Mouse (Mus musculus) ES-Bruce4 (cell line): ENCODE data around the gene Garnl3. TPM values are rescaled to one million over a fixed set of nuclear protein-coding genes. Genes with fewer than 3 reads are reported as not detected.
"Not testable (repeated sequence)": the region's sequence is repeated elsewhere in the genome, so short reads cannot be mapped to it uniquely, and the experiment has no call there.

Source experiments
- H3K27ac ChIP-seq: 2 replicates; pipeline ENCODE4 v1.5.1; 2012; ENCODE audit warnings: low read length, inconsistent platforms; ENCODE audit not compliant: insufficient read depth
- H3K27me3 ChIP-seq: 2 replicates; pipeline ENCODE4 v1.6.1; 2012; ENCODE audit warnings: mild to moderate bottlenecking, low read length, inconsistent platforms; ENCODE audit not compliant: control insufficient read depth, poor library complexity, insufficient read depth, severe bottlenecking
- H3K36me3 ChIP-seq: 2 replicates; pipeline ENCODE4 v1.6.1; 2012; ENCODE audit warnings: inconsistent platforms, mild to moderate bottlenecking, low read length, moderate library complexity; ENCODE audit not compliant: control insufficient read depth, poor library complexity, insufficient read depth, severe bottlenecking
- H3K4me1 ChIP-seq: one replicate; pipeline ENCODE4 v1.8.1; 2011; ENCODE audit warnings: low read length; ENCODE audit not compliant: control insufficient read depth, insufficient read depth
- H3K4me3 ChIP-seq: 2 replicates; pipeline ENCODE4 v1.5.1; 2011; ENCODE audit warnings: low read depth, mild to moderate bottlenecking, low read length
- H3K9ac ChIP-seq: 2 replicates; pipeline ENCODE4 v1.6.1; 2012; ENCODE audit warnings: low read depth, mild to moderate bottlenecking, inconsistent platforms; ENCODE audit not compliant: poor library complexity, severe bottlenecking
- H3K9me3 ChIP-seq: replicated peaks from 2 replicates; pipeline ENCODE4 v1.6.1; 2012; ENCODE audit warnings: mild to moderate bottlenecking, low read length, inconsistent platforms; ENCODE audit not compliant: control insufficient read depth, poor library complexity, insufficient read depth, severe bottlenecking
- CTCF ChIP-seq: IDR thresholded peaks from one replicate; pipeline ENCODE4 v1.8.1; 2011; ENCODE audit warnings: low read depth, low read length
- EP300 ChIP-seq: IDR thresholded peaks from 2 replicates; pipeline ENCODE4 v1.6.1; 2011; ENCODE audit warnings: low read depth, low read length; ENCODE audit not compliant: insufficient read depth
- POLR2A ChIP-seq: IDR thresholded peaks from one replicate; pipeline ENCODE4 v1.8.1; 2011; ENCODE audit warnings: low read length; ENCODE audit not compliant: insufficient read depth
- polyA plus RNA-seq: library from polyadenylated mRNA; stranded (reverse); fragments of >200 nt; gene quantifications from 2 replicates; pipeline ENCODE4 v1.2.4, GENCODE M21; 2011; ENCODE audit warnings: low read depth; ENCODE audit not compliant: missing spikeins, insufficient read depth, insufficient read length

Gene Garnl3
- polyA plus RNA-seq, 1 experiment, result 29.1 TPM

GRCm38 (mm10) chr2:33130141-33130525 lies 1.3 kb downstream of the Garnl3 start:
- H3K9me3 ChIP-seq, result no peaks in the 10 kb centered on the region

GRCm38 (mm10) chr2:33129696-33130095 lies 1.8 kb downstream of the Garnl3 start:
- H3K9ac ChIP-seq, result peak overlapping the region; percentile 74
- TF ChIP-seq CTCF (peak; percentile 1), POLR2A (no peak), EP300 (no peak)
- no peaks in the 10 kb centered on the region for H3K27me3 ChIP-seq
- H3K36me3 ChIP-seq, result no peaks in the 10 kb centered on the region
- H3K9me3 ChIP-seq, result no peaks in the 10 kb centered on the region
- H3K27ac ChIP-seq, result no peak overlapping the region
- H3K4me3 ChIP-seq, result peak overlapping the region; percentile 76
- H3K4me1 ChIP-seq, result no peaks in the 10 kb centered on the region

More at GRCm38 (mm10) chr2:33130141-33130525, 1.3 kb downstream of the Garnl3 start:
- Histone ChIP-seq H3K36me3 (no peaks in the 10 kb centered on the region), H3K27ac (no peak overlapping the region), H3K4me3 (peak overlapping the region; percentile 76), H3K4me1 (no peaks in the 10 kb centered on the region), H3K27me3 (no peaks in the 10 kb centered on the region), H3K9ac (peak overlapping the region; percentile 74)
- TF ChIP-seq CTCF, result no peak
- no peak for TF ChIP-seq POLR2A
- no peak for TF ChIP-seq EP300

GRCm38 (mm10) chr2:33129005-33129404 lies 2.4 kb downstream of the Garnl3 start:
- no peak overlapping the region; the same call in 1 of the 2 replicates for H3K9ac ChIP-seq
- no peak overlapping the region for H3K4me3 ChIP-seq
- no peaks in the 10 kb centered on the region for H3K4me1 ChIP-seq
- H3K9me3 ChIP-seq, result no peaks in the 10 kb centered on the region
- H3K36me3 ChIP-seq, result no peaks in the 10 kb centered on the region
- no peak overlapping the region for H3K27ac ChIP-seq
- H3K27me3 ChIP-seq, result no peaks in the 10 kb centered on the region
- TF ChIP-seq POLR2A, result no peak
- no peak for TF ChIP-seq EP300
- TF ChIP-seq CTCF, result no peak

- Histone ChIP-seq H3K9me3 (no peaks in the 10 kb centered on the region), H3K4me3 (no peak overlapping the region), H3K36me3 (no peaks in the 10 kb centered on the region), H3K27ac (no peak overlapping the region), H3K4me1 (no peaks in the 10 kb centered on the region), H3K9ac (no peak overlapping the region), H3K27me3 (no peaks in the 10 kb centered on the region)
- TF ChIP-seq EP300 (no peak), POLR2A (no peak), CTCF (no peak)
These were observed 4.2 kb downstream of the Garnl3 start for GRCm38 (mm10) chr2:33127271-33127670.

- Histone ChIP-seq H3K9me3 (no peaks in the 10 kb centered on the region), H3K9ac (no peak overlapping the region), H3K4me3 (no peak overlapping the region), H3K27me3 (no peaks in the 10 kb centered on the region), H3K36me3 (no peaks in the 10 kb centered on the region), H3K4me1 (no peaks in the 10 kb centered on the region), H3K27ac (no peak overlapping the region)
- TF ChIP-seq POLR2A (no peak), EP300 (no peak), CTCF (no peak)
These were observed 8.6 kb downstream of the Garnl3 start for GRCm38 (mm10) chr2:33122856-33123255.

GRCm38 (mm10) chr2:33100536-33100935 lies 30.9 kb downstream of the Garnl3 start:
- H3K9me3 ChIP-seq, result no peaks in the 10 kb centered on the region
- no peaks in the 10 kb centered on the region for H3K36me3 ChIP-seq
- no peak overlapping the region for H3K9ac ChIP-seq
- no peaks in the 10 kb centered on the region for H3K27me3 ChIP-seq
- H3K4me1 ChIP-seq, result no peaks in the 10 kb centered on the region
- no peak overlapping the region for H3K27ac ChIP-seq
- no peak for TF ChIP-seq POLR2A
- TF ChIP-seq CTCF, result no peak
- no peak for TF ChIP-seq EP300
- no peak overlapping the region for H3K4me3 ChIP-seq

- H3K4me3 ChIP-seq, H3K9ac ChIP-seq, H3K36me3 ChIP-seq, H3K9me3 ChIP-seq, H3K4me1 ChIP-seq, H3K27ac ChIP-seq, H3K27me3 ChIP-seq: not testable (repeated sequence)
These were observed 34.1 kb downstream of the Garnl3 start for GRCm38 (mm10) chr2:33097326-33097725.
